Mouse (Mus musculus): ENCODE data around the gene Tpbgl. TPM values are rescaled to one million over a fixed set of nuclear protein-coding genes. Genes with fewer than 3 reads are reported as not detected.

Gene Tpbgl
- 0.59 and 0.81 TPM in 2 replicates for polyA plus RNA-seq (2016; fragmentation: Nextera tagmentation; extraction: Ambion mirVana)

DNA sequence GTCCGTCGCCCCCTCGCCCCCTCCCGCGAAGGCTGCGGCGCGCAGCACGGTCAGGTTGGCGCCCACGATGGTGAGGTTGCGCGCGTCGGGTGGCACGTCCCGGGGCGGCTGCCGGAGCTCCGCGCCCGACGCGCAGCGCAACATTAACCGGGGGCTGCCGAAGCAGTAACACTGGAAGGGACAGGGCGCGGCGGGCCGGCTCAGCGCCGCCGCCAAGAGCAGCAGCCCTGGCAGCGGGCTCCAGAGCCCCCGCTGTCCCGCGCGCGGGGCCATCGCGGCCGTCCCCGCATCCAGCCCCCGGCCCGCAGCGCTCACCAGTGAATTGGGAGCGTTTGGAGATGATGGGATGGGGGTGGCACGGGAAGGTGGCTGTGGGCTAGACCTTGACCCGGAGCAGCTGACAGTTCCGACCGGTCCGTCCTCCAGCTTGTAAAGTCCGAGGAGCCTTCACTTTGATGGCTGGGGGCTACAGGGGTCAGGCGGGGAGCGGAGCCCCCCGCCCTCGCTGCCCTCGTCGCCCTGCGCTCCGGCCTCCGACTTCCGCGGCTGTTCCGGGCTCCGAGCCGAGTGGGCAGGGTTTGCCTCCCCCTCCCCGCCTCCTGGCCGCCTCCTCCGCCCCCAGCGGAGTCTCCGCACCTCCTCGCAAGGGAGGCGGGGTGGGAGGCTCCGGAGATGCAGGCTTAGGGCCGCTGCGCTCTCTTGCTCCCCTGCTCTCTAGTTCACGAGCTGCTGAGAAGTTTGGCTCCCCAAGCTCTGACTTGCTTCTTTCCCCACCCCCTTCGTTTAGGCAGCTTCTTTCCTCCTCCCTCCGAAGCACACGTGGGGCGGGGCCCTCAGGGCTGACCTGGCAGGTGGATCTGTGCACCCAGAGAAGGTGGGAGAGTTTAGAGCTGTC lies at the start of gene Tpbgl:
Gene Tpbgl (minus strand): TSS at position 728 of the 895 bp plus-strand sequence.
- WGBS: under 1% methylated on average over 83 of the region's 83 CpGs
- H3K27ac ChIP-seq: peak within 1 kb of the TSS; percentile 82

DNA sequence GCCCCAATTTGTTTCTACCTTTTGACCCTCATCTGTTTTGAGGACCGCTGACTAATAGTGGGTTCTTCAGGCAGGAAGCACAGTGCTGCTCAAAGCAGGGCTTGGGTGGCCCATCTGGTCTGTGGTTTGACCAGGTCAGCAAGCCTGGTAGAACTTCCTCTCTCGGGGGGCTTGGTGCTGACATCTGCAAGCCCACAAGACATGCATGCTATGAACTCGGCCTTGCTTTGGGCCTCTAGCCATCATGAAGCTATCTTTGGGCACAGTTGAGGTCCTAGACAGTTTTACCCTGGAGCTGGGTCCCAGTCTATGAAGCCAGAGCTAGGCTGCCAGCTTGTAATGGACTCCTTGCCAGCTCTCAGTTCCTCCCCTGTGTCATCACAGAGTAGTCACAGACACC lies 48.0 kb upstream of the Tpbgl start:
- Histone ChIP-seq H3K27me3 (ENCODE audit: insufficient read depth, poor library complexity, severe bottlenecking) (no peaks in the 10 kb centered on the region), H3K4me1 (replicated peaks) (peaks cover 10% of the 10 kb centered on the region; the same call in 1 of the 2 replicates), H3K4me3 (no peak overlapping the region), H3K36me3 (no peaks in the 10 kb centered on the region), H3K9me3 (no peaks in the 10 kb centered on the region), H3K27ac (no peak overlapping the region)
- no peak for DNase-seq (ENCODE audit: low spot score)
- 76% methylated on average over 3 of the region's 3 CpGs for WGBS

More for the DNA sequence above, at the start of gene Tpbgl:
- H3K4me1 ChIP-seq (replicated peaks): peaks cover 54% of the 10 kb centered on the region
- no peaks in the 10 kb centered on the region for H3K9me3 ChIP-seq
- H3K36me3 ChIP-seq: no peaks in the 10 kb centered on the region
- peak; percentile 41 for DNase-seq (ENCODE audit: low spot score)
- peak within 1 kb of the TSS; percentile 60 for H3K4me3 ChIP-seq
- H3K27me3 ChIP-seq (ENCODE audit: insufficient read depth, poor library complexity, severe bottlenecking): peaks cover 98% of the 10 kb centered on the region

DNA sequence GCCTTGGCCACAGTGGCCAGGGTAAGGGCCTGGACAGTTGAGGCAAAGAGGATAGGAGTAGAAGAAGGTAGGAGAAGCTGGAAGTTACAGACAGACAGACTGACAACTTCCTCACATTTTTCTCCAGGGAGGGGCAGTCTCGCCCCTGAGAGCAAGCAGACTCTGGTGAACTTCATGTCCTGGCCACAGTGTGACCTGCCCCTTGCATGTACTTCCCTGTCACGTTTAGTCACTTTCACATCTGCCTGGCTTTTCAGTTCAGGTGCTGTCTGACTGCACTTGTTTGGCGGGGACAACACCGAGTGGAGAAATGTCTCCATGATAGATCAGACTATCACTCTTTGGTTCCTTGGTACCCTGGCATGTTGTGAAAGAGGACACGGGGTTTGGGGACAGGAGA lies 47.3 kb upstream of the Tpbgl start:
- Histone ChIP-seq H3K4me1 (replicated peaks) (peaks cover 15% of the 10 kb centered on the region), H3K4me3 (no peak overlapping the region), H3K9me3 (no peaks in the 10 kb centered on the region), H3K36me3 (no peaks in the 10 kb centered on the region), H3K27ac (no peak overlapping the region), H3K27me3 (ENCODE audit: insufficient read depth, poor library complexity, severe bottlenecking) (no peaks in the 10 kb centered on the region)
- DNase-seq (ENCODE audit: low spot score): no peak
- 80% methylated on average over 5 of the region's 5 CpGs for WGBS

DNA sequence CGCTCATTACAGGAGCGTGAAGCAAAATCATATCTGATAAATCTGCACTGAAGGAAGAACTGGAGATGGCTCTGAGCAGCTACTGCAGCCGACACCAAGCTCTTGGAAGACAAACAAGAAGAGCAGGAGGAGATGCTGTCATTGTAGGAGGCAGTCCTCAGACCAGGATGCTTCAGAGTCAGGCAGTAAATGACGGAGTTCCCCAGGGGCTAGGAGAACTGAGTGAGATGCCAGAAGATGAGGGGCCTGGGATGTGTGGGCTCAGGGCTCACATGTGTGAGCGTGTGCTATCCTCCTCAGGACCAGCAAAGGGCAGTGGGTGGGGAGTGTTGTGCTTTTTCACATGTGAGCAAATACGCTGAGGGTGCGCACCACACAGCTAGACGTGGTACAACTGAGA lies 46.3 kb upstream of the Tpbgl start:
- Histone ChIP-seq H3K4me3 (no peak overlapping the region), H3K36me3 (no peaks in the 10 kb centered on the region), H3K27ac (no peak overlapping the region), H3K27me3 (ENCODE audit: insufficient read depth, poor library complexity, severe bottlenecking) (no peaks in the 10 kb centered on the region), H3K4me1 (replicated peaks) (peaks cover 24% of the 10 kb centered on the region), H3K9me3 (no peaks in the 10 kb centered on the region)
- WGBS: 86% methylated on average over 8 of the region's 8 CpGs
- no peak for DNase-seq (ENCODE audit: low spot score)

DNA sequence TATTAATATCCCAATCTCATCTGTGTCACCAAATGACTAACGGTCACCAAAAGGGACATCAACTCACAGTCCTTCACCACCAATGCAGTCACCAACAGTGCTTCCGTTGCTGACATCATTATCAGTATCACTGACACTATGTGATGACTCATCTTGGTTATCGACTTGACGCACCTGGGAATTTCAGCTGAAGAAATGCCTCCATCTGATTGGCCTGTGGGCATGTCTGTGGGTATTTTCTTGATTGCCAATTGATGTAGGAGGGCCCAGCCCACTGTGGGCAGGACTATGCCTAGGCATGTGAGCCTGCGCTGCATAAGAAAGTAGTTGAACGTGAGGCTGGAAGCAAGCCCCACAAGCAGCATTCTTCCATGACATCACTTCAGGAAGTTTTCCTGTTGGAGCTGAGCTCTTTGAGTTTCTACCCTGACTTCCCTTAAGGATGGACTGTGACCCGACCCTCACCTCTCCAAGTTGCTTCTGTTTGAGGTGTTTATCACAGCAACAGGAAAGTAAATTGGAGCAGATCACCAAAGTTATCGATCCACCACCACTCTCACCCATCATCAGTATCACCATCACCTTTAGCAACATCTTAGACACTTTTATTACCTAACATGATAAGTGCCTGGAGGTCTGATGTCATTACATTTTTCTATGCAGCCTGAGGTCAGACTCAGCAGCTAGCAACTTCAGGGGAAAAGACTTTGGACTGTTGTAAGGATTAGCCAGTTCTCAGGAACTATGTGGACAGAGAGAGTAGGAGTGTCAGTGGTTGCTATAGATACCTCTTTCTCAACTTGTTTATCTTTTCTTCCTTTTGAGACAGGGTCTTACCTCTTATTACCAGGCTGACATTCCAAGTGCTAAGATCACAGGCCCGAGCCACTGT lies 44.9 kb upstream of the Tpbgl start:
- Histone ChIP-seq H3K4me3 (no peak overlapping the region), H3K4me1 (replicated peaks) (peaks cover 25% of the 10 kb centered on the region), H3K27ac (no peak overlapping the region), H3K36me3 (no peaks in the 10 kb centered on the region), H3K27me3 (ENCODE audit: insufficient read depth, poor library complexity, severe bottlenecking) (no peaks in the 10 kb centered on the region), H3K9me3 (no peaks in the 10 kb centered on the region)
- 87% methylated on average over 9 of the region's 9 CpGs for WGBS
- DNase-seq (ENCODE audit: low spot score): no peak

DNA sequence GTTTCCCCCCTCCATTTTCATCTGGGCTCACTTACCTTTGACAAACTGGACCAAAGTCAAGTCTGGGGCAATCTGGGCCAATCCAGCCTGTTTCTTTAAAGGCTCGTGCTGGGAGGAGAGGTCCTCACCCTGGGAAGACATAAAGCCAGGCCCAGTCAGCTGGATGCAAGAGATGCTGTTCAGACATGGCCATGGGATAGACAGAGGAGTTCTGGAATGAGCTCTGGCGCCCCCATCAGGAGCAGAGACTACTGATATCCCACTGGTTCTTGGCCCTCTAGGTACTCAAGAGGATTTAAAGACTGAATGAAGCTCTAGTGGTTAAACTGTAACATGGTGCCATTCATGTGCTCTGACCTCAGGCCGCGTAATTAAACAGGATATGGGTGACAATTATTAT lies 44.0 kb upstream of the Tpbgl start:
- peaks cover 28% of the 10 kb centered on the region for H3K4me1 ChIP-seq (replicated peaks)
- H3K4me3 ChIP-seq: no peak overlapping the region
- WGBS: 79% methylated on average over 4 of the region's 4 CpGs
- no peaks in the 10 kb centered on the region for H3K9me3 ChIP-seq
- H3K36me3 ChIP-seq: no peaks in the 10 kb centered on the region
- H3K27me3 ChIP-seq (ENCODE audit: insufficient read depth, poor library complexity, severe bottlenecking): no peaks in the 10 kb centered on the region
- no peak overlapping the region for H3K27ac ChIP-seq
- DNase-seq (ENCODE audit: low spot score): no peak

DNA sequence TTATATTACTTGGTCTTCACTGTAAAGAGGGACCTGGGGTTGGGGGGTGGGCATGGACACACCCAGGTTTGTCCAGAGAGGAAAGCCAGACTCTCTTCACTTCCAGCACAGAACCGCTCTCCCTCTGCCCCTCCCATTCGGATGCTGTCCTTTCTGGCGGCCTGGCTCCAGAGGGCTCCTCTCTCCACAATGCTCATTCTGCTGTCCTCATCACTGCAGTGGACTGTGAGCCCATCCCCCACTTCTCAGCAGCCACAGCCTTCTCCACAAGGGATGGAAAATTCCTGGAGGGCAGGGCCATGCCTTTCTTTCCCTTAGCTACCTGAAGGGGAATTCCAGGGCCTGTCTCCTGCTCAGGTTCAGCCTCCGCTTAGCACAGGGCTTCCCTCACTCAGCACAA lies 41.9 kb upstream of the Tpbgl start:
- WGBS: 26% methylated on average over 4 of the region's 4 CpGs
- DNase-seq (ENCODE audit: low spot score): peak; percentile 49
- Histone ChIP-seq H3K36me3 (no peaks in the 10 kb centered on the region), H3K4me1 (replicated peaks) (peaks cover 40% of the 10 kb centered on the region), H3K27ac (peak overlapping the region; percentile 68), H3K4me3 (no peak overlapping the region), H3K9me3 (no peaks in the 10 kb centered on the region), H3K27me3 (ENCODE audit: insufficient read depth, poor library complexity, severe bottlenecking) (no peaks in the 10 kb centered on the region)

DNA sequence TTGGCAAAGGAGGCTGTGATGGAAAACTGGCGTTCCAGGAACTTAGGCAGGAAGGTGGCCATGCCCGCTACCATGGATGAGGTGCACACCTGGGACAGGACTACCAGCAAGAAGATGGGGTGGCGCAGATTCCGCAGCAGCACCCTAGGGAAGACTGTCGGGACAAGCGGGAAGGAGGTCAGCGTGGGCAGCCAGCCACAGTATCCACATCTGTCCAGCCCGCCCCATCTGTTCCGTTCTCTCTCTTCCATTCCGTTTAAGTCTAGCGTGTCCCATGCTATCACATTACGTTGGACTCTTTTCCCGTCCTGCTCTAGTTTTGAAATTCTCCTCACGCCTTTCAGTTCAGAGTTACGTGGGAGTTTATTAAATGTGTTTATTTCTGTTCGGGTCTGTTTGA lies 40.2 kb upstream of the Tpbgl start:
- no peak overlapping the region for H3K4me3 ChIP-seq
- no peaks in the 10 kb centered on the region for H3K27me3 ChIP-seq (ENCODE audit: insufficient read depth, poor library complexity, severe bottlenecking)
- no peak for DNase-seq (ENCODE audit: low spot score)
- no peak overlapping the region for H3K27ac ChIP-seq
- no peaks in the 10 kb centered on the region for H3K36me3 ChIP-seq
- peaks cover 40% of the 10 kb centered on the region for H3K4me1 ChIP-seq (replicated peaks)
- 85% methylated on average over 16 of the region's 16 CpGs for WGBS
- H3K9me3 ChIP-seq: no peaks in the 10 kb centered on the region

DNA sequence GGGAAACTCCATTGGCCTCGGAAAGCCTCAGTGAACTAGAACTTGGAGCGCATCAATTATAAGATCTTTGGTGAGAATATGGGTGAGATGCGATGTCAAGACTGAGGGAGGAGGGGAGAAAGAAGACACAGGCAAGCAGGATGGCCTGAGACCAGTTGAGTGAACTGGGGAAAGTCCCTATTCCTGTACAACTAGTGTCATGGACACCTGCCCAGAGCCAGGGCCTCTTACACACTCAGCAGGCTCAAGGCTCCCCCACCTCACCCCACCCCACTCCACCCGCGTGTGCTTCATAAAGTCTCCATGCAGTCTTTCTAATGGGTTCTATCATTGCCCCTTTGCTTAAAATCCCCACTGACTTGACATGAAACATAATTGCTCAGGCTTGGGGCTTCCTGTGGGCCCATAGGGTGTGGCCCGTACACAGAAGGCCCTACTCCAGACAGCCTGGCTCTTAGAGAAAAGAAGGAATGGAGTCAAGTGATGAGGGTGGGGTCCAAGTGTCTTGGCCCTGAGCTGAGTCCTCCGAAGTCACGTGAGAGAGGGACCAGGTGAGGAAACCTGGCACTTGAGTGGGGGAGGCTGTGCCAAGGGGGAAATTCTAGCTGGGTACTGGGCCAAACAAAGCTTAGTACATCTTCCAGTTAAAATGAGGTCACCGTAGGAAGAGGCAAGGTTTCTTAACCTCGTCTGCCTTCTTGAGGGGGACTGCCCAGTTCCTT lies 39.0 kb upstream of the Tpbgl start:
- 95% methylated on average over 10 of the region's 10 CpGs for WGBS
- H3K4me1 ChIP-seq (replicated peaks): peaks cover 40% of the 10 kb centered on the region
- H3K9me3 ChIP-seq: no peaks in the 10 kb centered on the region
- no peak for DNase-seq (ENCODE audit: low spot score)
- H3K4me3 ChIP-seq: no peak overlapping the region
- H3K27me3 ChIP-seq (ENCODE audit: insufficient read depth, poor library complexity, severe bottlenecking): no peaks in the 10 kb centered on the region
- H3K36me3 ChIP-seq: no peaks in the 10 kb centered on the region
- peak overlapping the region; percentile 70 for H3K27ac ChIP-seq

DNA sequence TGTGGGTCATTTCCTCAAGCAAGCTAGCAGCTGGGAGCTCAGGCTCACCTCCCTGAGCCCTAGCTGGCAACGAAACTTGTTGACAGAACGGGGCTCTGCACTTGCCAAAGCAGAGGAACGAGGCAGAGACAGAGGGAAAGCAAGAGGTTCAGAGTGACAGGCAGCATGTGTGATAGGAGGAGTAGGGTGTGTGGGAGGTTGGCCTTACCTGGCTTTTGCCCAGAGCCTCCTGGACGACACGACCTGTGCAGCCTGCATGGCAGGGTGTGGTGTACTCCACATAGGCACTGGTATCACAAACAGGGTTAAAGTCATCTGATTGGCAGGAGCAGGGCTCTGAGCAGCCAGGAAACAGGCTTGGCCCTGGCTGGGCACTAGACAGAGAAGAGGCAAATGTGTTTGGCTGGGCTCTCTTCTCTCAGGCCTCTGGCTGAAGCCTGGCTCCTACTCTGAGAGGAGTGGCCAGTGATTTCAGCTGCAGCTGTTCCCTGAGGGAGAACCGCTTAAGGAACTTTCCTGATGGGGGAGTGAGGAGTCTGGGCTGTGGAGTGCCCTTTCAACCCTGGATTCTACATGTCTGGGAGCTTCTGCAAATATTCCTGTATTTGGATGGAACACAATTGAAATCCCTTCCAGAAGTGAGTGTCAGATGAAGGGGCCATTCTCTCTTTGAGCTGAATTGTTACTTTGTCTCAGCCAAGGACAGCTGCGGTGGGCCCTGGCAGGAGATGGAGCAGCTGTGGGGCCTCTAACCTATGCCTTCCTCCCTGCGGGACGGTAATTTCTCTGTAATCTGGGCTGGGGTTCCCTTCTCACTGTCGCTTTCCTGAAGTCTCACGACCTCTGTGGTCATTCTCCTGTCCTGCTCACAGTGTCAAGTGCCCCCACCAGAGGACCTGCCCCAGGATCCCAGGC lies 37.9 kb upstream of the Tpbgl start:
- 55% methylated on average over 11 of the region's 11 CpGs for WGBS
- Histone ChIP-seq H3K36me3 (no peaks in the 10 kb centered on the region), H3K27me3 (ENCODE audit: insufficient read depth, poor library complexity, severe bottlenecking) (no peaks in the 10 kb centered on the region), H3K4me1 (replicated peaks) (peaks cover 31% of the 10 kb centered on the region), H3K4me3 (no peak overlapping the region), H3K9me3 (no peaks in the 10 kb centered on the region), H3K27ac (peak overlapping the region; percentile 70)
- no peak for DNase-seq (ENCODE audit: low spot score)

DNA sequence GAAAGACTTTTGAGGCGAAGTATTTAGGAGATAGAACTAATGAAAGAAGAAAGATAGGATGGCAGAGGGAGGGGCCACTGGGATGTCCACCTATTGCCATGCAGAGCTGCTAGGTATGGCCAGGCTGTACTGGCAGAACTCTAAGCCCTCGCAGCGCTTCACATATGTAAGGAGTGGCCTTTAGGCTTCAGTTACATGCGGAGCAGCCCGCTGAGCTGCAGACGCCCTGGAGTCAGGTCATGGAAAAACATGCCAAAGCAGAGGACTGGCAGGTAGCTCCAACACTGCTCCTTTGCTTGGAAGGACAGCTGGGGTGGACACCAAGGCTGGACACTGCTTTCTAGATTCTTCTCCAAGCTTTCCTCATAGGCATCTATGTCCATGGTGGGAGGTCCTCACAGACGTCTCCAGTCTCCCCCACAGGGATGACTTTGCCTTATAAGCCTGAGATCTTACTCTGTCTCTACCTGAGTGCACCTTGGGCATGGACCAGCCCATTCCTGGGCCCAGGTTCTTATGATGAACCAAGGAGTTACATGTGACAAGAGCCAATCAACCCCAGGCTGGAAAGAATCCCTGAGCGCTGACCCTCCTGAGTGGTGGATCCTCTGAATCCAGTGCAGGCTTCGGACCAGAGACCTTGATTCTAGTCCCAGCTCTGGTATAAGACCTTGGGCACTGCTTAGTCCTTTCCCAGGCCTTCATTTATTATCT lies 36.8 kb upstream of the Tpbgl start:
- H3K4me3 ChIP-seq: no peak overlapping the region
- no peaks in the 10 kb centered on the region for H3K27me3 ChIP-seq (ENCODE audit: insufficient read depth, poor library complexity, severe bottlenecking)
- 87% methylated on average over 9 of the region's 9 CpGs for WGBS
- H3K9me3 ChIP-seq: no peaks in the 10 kb centered on the region
- DNase-seq (ENCODE audit: low spot score): no peak
- peaks cover 20% of the 10 kb centered on the region for H3K4me1 ChIP-seq (replicated peaks)
- no peak overlapping the region for H3K27ac ChIP-seq
- H3K36me3 ChIP-seq: no peaks in the 10 kb centered on the region
